Mouse (Mus musculus): ENCODE measurements around the gene Cerk.
"Not testable (repeated sequence)": the region's sequence is repeated elsewhere in the genome, so short reads cannot be mapped to it uniquely, and the experiment has no call there.

Cerk gene

GRCm38 (mm10) chr15:86116421-86116820 lies 69.5 kb downstream of the Cerk start:
- no peak for DNase-seq (ENCODE audit: low spot score in 2 of 2)

- DNase-seq (ENCODE audit: low spot score in 2 of 2), result no peak
Observed at GRCm38 (mm10) chr15:86113342-86113710, 72.6 kb downstream of the Cerk start.

GRCm38 (mm10) chr15:86112707-86113341 lies 73.1 kb downstream of the Cerk start:
- DNase-seq (ENCODE audit: low spot score in 2 of 2), result no peak

DNA sequence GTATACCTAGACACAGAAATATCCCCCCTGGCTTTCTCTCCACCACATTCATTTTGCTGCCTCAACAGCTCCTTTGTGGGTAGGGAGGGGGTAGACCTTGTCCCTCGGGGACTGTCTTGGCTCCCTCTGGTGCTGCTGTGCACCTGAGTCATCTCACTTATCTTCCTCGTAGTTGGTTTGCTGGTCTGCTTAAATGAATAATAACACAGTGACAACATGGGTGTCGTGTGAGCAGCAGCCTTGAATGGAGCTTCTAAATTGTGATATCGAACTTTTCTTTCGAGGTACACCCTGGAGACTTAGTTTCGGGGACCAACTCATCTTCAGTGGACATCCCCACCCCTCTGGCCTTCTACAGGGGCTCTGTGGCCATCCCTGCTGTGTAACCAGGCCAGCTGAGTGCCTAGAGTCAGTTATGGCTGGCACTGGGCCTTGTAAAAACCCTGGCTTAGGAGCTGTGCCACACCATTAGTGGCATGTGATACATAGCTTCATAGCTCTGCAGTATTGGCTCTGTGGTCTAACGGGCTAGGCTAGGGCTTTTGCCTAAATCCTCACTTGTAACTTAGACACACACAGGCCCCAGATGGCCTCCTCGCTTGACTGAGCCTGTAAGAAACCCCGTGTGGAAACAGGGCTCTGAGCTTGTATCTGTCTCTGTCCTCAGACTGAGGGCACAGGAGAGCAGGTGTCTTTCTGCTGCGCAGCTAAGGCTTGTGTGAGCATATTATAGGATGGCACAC lies 75.4 kb downstream of the Cerk start:
- no peak for DNase-seq (ENCODE audit: low spot score in 2 of 2)

DNA sequence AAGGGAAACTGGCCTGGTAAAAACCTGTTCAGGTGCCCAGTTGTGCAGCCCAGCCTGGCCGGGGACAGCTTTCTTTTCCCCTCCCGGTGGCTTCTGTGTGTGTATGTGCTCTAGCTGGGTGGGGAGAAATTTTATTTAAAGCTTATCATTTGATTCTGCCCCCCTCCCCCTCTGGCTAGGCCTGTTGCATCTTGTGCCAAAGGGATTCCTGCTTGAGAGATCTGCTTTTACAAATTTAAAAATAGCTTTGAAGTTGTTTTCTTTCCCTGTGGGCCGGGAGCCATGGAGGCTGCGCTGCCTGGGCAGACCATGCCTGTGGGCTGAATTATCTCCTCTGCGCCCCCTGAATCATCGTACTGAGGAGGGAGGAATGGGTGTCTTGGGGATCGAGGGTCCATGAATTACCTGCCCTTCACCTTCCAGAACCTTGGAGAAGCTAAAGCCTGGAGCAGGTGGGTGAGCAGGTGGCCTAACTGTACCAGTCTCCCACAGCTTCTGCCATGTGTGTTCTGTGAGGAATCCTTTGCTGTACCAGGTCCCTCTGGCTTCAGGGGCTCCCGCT lies 76.2 kb downstream of the Cerk start:
- peak in 1 of 2 experiments; percentile 61 for DNase-seq (ENCODE audit: low spot score in 2 of 2)

GRCm38 (mm10) chr15:86109245-86109644 lies 76.7 kb downstream of the Cerk start:
- no peak for DNase-seq (ENCODE audit: low spot score in 2 of 2)

- no peak for DNase-seq (ENCODE audit: low spot score in 2 of 2)
Observed at GRCm38 (mm10) chr15:86107831-86108471, 78.0 kb downstream of the Cerk start.

- DNase-seq (ENCODE audit: low spot score in 2 of 2), result no peak
Observed at GRCm38 (mm10) chr15:86105751-86106150, 80.2 kb downstream of the Cerk start.

DNA sequence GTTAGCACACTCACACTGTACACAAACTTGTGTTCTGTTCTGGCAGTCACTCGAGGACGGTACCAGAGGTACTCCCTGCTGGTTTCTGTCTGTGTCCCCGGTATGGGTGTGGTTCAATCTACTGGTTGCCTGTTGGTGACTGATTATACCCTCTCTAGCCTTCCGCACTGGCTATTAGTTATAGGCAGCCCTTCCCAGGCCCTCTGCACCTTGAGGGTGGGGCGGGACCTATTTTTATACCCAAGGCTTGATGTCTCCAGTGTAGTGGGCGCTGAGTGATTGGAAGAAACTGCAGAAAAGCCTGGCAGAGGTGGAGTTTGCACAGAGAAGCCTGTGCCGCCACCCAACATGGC lies 80.6 kb downstream of the Cerk start:
- DNase-seq (ENCODE audit: low spot score in 2 of 2), result no peak

GRCm38 (mm10) chr15:86104401-86105344 lies 81.3 kb downstream of the Cerk start:
- no peak for DNase-seq (ENCODE audit: low spot score in 2 of 2)

DNA sequence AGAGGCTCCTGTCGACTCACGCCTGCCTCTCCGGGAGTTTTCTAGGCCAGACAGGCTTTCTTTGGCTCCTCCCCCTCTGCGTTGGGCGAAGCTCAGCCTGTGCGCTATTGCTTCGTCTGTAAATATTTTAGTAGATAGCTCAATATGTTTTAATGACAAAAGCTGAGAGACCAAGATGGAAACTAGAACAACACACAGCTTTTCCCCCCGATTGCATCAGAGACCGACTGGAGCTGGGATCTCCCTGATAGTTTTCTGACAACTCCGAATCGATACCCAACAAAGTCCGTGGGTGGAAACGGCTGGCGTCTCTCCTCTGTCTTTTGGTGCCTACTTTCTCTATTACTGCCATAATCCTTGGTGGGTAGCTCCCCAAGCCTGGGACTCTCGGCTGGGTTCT lies 83.6 kb downstream of the Cerk start:
- DNase-seq (ENCODE audit: low spot score in 2 of 2), result no peak

GRCm38 (mm10) chr15:86101585-86101984 lies 84.4 kb downstream of the Cerk start:
- DNase-seq (ENCODE audit: low spot score in 2 of 2), result no peak

GRCm38 (mm10) chr15:86097871-86098270 lies 88.1 kb downstream of the Cerk start:
- no peak for DNase-seq (ENCODE audit: low spot score in 2 of 2)

- DNase-seq (ENCODE audit: low spot score in 2 of 2), result not testable (repeated sequence)
Observed at GRCm38 (mm10) chr15:86096604-86097020, 89.3 kb downstream of the Cerk start.

DNA sequence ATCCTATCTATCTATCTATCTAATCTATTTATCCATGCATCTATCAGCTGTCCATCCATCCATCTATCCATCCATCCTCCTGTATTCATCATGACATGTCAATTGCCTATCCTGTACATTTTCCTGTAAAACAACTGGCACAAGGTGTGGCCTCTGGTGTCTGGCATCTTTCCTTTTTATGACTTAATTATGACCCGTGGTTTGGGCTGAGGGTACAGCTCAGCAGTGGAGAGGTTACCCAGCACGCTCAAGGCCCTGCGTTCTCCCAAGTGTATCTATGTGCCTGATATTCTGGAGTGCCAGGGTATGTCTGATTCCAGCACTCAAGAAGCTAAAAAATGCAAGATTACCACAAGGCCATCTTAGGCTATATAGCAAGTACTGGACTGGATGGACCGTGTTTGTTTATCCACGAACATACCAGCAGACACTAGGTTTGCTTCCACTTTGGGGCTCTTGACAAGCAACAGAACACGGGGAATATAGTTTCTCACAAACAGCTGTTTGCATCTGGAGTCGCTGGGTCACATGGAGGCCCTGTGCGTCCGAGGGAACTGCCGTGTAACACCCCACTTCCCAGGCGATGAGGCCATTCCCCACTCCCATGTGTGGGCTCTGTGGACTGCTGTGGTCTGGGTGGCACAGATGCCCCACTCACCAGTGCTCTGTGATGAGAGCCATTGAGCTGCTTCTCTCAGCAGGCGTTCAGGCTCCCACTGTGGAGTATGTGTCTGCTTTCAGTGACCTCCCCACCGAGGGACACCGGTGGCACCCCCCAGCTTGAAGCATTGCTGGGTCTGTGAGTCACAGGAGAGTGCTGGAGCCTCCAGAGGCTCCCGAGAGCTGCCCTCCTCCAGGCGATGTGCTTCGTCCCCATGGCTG lies 90.0 kb downstream of the Cerk start:
- no peak for DNase-seq (ENCODE audit: low spot score in 2 of 2)

GRCm38 (mm10) chr15:86094324-86095121 lies 91.4 kb downstream of the Cerk start:
- DNase-seq (ENCODE audit: low spot score in 2 of 2), result no peak

DNA sequence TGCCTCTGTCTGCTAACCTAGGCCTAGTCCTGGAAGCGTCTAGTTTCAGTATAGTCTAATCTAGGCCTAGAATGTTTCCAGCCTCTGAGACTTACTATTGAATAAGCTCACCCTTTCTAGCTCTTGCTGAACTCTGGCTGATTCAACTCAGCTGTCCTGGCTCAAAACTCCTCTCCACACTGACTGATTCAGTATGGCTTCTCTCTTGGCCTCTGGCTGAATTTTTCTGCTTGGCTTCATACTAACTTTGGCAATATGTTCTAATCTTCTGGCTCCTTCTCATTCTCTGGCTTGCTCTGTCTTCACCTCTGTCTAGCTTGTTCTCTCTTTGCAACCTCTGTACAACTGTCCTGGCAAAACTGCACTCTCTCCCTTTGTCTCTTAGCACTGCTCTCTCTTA lies 92.7 kb downstream of the Cerk start:
- DNase-seq (ENCODE audit: low spot score in 2 of 2), result no peak

- no peak for DNase-seq (ENCODE audit: low spot score in 2 of 2)
Observed at GRCm38 (mm10) chr15:86091998-86092670, 93.8 kb downstream of the Cerk start.
